Mouse (Mus musculus): Measurements from ENCODE around the gene Pip5k1c.

Pip5k1c gene

DNA sequence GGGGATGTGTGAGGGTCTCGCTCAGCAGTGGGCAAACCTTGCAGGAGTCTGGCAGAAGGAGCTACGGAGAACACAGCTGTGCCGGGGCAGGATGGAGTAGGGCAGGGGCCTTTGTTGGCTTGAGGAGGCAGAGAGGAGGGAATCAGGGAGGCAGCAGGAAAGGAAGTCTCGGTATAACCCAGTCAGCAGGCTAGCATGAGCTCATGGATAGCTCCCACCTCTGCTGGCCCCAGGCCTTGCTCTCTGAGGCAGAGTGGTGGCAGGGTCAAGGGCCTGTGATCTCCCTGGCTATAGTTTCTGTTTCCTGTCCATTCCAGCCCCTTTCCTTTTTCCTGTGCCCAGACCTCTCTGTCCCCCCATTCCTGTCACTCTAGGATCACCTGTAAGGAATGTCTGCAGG, 9.5 kb downstream of the Pip5k1c start:
- no peak for DNase-seq (ENCODE audit: low read depth, low spot score)

DNA sequence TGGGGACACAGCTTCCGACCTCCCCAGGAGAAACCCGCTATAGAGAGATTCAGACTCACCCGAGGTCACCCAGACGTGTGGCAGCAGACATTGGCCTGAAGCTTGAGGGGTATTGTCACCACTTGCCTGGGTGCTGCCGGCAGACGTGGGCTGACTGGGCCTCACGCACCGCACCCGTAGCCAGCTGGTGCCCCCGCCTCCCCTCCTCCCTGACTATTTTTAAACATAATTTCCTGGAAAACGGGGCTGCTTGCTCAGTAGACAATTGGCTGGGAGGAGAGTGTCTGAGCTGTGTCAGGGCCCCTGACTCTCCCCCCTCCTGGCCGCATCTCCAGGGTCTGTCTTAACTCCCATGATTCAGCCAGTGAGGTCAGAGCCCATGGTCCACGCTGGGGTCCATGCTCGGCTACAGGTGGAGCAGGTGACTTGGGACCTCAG, 10.0 kb downstream of the Pip5k1c start:
- DNase-seq (ENCODE audit: low read depth, low spot score) = no peak

DNA sequence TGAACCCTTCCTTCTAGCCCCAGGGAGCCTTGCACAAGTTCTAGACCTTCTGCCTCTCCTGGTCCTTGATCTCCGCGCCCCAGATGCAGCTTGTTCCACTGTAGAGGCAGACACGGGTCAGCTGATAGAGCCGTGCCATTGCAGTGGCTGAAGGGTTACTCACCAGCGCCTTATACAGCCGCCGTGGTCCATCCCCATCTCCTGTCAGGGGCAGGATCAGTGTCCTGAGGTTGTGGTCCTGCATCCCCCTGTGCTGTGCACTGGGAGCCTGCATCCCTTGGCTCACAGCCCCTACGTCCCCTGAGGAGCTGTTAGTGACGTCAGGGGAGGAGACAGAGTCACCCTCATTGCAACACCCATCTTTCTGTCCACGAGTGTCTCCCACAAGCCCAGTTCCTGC, 10.5 kb downstream of the Pip5k1c start:
- no peak for DNase-seq (ENCODE audit: low read depth, low spot score)

DNA sequence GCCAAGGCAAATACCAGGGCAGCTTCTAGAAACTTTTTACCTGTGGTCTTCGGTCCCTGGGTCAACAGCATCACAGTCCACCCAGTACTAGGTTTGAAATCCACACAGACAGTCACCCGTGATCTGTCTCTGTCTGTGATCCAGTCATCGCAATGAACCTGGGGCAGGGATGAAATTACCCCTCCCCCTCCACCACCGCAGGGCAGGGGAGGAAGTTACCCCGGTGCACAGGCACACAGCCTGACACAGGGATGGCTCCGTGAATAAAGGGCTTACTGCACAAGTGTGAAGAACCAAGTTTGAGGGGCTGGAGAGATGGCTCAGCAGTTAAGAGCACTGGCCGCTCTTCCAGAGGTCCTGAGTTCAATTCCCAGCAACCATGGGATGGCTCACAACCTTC, 11.0 kb downstream of the Pip5k1c start:
- peak; percentile 73 for DNase-seq (ENCODE audit: low read depth, low spot score)

DNA sequence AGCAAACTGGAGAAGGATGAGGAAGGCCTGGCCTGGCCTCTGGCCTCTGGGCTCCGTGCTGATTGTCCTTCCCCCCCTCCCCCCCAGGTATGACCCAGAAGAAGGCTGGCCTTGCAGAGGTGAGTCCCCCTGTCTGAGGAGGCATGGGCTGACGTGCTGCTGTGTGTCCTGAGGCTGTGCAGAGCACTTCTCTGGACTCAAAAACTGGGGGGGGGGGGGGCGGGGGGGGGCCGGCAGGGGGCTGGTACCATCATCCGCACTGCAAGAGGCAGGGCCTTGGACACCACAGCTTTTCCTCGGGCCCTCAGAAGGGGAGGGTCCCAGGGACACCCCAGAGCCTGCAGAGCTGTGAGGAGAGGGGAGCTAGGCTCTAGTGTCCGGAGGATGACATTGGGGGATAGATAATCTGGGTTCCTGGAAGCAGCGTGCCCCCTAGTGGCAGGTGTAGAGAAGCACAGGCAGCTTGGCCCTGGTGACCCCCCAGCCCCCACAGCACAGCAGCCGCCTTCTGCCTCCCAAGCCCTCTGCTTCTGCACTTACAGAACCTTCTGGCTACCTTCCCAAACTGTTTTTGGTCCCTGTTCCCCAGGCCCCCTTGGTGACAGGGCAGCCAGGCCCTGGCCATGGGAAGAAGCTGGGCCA, 12.0 kb downstream of the Pip5k1c start:
- DNase-seq (ENCODE audit: low read depth, low spot score) = peak; percentile 83

DNA sequence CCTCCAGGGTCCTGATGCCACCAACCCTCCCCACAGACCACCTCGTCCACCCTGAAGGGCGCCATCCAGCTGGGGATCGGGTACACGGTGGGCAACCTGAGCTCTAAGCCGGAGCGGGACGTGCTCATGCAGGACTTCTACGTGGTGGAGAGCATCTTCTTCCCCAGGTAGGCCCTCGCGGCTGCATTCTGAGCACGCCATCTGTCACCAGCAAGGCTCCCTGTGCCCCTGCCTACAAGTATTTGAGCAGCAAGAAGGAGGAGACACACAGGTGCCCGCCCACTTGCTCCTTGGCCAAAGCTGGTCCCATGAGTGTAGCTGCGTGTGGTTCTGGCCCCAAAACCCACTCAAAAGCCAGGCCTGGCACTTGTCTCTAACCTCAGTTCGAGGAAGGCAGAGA, 12.9 kb downstream of the Pip5k1c start:
- no peak for DNase-seq (ENCODE audit: low read depth, low spot score)

DNA sequence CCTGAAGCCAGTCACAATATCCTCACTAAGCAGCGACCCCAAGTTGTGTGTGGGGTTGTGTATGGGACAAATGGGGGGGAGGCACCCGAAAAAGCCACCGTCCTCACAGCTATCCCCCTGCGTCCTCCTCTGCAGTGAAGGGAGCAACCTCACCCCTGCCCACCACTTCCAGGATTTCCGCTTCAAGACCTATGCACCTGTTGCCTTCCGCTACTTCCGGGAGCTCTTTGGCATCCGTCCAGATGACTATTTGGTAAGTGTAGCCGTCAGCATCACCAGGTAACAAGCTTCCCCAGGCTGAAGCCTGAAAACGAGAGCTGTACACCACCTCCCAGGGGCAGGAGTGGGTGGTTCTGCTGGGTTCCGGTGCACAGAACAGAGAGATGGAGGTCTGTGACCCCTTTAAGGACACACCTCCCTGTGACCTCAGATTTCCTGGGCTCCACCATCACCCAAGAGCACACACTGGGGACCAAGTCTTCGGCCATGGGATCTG, 13.5 kb downstream of the Pip5k1c start:
- DNase-seq (ENCODE audit: low read depth, low spot score) = no peak

DNA sequence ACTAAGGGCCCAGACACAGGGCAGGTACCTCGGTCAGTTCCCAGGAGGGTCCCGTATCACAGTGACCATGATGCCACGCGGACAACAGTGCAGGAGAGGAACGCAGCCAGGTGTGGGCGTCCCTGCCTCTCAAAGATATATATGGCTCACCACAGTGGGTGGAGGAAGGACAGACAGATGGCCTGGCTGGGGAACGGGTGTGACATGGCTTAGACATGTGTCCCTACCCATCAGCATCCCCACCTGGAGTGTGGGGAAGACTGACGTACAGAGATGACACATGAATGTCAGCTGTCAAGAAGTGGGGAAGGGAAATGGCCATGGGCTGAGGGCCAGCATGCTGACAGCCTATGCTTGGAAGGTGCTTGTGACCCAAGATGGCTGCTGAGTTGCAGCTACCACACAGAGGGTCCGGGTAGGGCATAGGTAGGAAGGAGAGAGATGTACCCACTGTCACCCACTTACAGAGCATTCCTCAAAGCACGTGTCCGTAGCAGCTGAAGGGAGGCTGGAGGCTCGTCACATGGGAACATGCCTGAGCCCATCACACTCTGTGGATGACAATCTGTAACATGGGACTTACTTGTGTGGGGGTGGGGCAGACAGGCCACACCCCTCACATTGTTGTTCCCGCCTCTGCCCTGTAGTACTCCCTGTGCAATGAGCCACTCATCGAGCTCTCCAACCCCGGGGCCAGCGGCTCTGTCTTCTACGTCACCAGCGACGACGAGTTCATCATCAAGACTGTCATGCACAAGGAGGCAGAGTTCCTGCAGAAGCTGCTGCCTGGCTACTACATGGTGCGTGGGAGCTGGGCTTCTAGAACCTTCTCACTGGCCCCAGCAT, 14.3 kb downstream of the Pip5k1c start:
- no peak for DNase-seq (ENCODE audit: low read depth, low spot score)

DNA sequence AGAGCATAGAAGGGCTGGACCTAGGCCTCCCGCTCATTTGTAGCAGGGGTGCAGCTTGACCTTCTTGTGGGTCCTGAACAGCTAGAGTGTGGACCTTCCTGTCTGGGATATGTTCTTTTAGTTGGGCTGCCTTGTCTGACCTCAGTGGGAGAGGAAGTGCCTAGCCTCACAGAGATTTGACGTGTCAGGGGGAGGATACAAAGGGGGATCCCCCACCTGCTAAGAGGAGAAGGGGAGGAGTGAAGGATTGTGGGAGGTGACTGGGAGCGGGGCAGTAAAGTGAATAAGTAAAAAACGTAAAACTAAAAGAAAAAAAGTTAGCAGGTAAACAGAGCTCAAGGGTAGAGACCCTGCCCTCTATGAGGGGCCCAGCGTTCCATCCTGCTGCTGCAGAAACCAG, 16.8 kb downstream of the Pip5k1c start:
- DNase-seq (ENCODE audit: low read depth, low spot score) = peak; percentile 73

DNA sequence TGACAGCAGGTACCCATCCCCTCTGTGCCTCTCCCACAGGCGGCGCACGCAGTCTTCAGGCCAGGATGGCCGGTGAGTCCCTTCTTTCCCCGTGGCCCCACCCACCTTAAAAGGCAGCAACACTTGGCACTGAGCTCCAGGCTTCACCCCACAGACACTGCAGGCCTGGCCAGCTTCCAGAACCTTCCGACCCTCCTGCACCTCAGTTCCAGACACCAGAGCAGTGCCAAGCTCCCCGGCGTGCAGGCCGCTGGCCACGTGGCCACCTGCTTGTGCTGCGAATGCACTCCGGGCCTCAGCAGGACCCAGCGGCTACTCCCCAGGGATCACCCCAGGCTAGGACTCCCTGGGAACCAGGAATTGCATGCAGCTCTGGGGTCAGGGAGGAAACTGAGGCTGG, 20.8 kb downstream of the Pip5k1c start:
- DNase-seq (ENCODE audit: low read depth, low spot score) = no peak

DNA sequence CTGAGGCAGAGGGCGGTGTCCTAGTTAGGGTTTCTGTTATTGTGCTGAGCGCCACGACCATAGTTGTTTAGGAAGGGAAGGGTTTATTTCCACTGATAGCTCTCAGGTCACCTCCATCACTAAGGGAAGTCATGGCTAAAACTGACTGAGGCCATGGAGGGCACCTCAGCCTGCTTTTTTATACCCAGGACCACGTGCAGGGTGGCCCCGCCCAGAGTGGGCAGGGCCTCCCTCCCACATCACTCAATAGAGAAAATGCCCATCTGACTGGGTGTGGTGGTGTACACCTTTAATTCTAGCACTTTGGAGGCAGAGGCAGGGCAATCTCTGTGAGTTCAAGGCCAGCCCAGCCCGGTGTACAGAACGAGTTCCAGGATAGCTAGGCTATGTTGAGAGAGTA, 21.4 kb downstream of the Pip5k1c start:
- no peak for DNase-seq (ENCODE audit: low read depth, low spot score)

DNA sequence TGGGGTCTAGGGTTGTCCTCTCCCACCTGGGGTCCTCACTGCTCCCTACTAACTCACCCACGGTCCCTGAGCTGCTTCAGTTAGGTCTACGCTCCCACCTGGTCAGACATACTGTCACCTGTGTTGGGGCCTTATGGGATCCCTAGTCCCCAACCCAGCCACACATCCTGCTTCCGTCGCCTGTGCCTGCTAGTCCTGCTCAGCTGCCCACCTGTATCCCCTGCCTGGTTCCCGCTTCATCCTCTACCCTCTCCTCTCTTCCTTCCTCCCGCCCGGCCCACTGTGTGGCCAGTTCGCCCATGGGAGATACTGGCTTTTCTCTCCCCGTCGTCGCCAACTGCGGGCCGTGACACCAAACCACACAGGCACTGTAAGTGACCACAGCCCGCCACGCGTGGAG, 22.8 kb downstream of the Pip5k1c start:
- no peak for DNase-seq (ENCODE audit: low read depth, low spot score)

DNA sequence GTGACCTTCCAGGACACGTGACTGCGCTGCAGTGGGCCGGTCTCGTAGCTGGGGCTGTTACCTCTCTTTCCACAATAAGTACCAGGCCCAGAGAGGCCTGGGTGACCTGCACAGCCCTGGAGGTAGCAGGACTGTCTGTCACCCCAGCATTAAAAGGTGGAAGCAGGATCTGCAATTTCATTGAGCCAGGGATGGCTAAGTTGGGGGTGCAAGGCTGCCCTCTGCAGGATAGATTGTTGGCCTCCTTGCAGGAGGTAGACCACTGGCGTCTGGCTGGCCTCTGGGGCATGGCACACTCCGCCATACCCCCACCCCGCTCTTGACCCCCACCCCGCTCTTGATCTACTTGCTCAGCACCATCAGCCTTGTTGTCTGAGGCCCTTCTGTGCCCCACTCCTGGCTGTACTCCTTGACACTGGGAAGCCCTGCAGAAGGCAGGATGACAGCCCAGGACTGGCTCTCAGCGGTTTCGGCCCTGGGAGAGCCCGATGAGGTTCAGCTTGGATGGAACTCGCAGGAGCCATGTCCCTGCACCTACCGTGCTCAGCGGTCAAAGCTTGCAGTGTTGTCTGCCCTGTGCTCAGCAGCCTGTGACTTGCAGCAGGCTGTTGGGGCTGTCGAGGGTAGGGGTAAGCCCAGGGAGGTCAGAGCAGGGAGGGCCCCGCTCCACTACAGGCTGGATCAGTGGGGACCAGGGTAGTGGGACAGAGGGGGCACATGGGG, 23.7 kb downstream of the Pip5k1c start:
- DNase-seq (ENCODE audit: low read depth, low spot score) = peak; percentile 57

DNA sequence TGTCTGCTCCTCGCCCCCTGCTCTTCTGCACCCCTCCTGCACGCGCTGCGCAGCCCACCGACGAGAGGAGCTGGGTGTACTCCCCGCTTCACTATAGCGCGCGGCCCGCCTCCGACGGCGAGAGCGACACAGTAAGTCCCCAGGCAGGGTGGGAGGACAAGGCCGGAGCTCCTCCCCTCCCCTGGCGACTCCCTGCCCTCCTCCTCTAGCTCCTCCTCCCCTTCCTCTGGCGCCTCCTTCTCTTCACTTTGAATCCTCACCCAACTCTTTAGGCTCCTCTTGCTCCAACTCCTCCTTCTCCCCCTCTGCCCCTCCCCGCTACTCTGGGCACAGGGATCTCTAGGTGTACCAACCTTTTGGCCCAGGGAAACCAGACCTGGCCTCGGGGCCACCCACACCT, 24.5 kb downstream of the Pip5k1c start:
- peak; percentile 53 for DNase-seq (ENCODE audit: low read depth, low spot score)

DNA sequence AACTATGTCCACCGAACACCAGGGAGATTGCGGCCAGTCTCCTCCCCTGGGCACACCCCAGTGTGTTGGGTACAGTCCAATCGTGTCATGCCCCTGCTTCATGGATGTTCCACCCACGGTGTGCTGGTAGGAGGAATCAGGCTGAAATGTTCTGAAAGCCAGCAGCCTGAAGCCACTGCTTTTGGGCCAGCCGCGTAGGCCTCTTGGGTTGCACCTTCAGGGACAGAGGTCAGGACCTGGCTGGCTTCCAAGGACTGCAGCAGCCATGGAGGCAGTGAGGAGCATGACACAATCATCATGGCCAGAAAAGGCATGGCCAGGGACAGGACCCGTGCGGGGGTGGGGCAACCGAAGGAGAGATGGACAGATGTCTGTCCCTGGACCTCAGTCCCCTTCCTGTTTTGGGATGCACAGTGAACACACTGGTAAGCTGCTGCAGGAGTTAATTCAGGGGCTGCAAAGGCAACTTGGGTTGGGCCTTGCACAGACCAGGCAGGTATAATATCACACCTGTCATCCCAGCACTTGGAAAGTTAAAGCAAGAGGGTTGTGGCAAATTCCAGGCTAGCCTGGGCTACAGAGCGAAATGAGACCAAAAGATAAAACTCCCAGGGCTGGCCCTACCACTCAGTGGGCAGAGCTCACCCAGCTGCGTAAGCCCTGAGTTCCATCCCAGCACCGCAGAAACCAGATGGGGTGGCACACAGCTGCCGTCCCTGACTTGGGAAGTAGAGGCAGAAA, 26.0 kb downstream of the Pip5k1c start:
- no peak for DNase-seq (ENCODE audit: low read depth, low spot score)

DNA sequence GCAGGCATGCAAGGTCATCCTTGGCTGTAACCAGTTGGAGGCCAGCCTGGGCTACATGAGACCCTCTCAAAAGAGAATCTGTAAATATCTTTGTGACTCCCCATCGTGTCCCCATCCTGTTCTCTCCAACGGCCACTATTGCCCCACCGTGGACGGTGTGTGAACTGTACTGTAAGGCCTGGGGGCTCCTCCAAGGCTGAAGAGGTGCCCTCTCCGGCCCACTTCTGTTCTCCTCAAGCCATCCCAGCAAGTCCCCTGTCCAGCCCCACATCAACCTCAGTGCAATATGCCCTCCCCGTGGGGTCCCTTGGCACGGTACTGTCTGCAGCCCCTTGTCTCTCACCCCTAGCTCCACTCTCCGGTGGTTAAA, 26.6 kb downstream of the Pip5k1c start:
- DNase-seq (ENCODE audit: low read depth, low spot score) = peak; percentile 43

DNA sequence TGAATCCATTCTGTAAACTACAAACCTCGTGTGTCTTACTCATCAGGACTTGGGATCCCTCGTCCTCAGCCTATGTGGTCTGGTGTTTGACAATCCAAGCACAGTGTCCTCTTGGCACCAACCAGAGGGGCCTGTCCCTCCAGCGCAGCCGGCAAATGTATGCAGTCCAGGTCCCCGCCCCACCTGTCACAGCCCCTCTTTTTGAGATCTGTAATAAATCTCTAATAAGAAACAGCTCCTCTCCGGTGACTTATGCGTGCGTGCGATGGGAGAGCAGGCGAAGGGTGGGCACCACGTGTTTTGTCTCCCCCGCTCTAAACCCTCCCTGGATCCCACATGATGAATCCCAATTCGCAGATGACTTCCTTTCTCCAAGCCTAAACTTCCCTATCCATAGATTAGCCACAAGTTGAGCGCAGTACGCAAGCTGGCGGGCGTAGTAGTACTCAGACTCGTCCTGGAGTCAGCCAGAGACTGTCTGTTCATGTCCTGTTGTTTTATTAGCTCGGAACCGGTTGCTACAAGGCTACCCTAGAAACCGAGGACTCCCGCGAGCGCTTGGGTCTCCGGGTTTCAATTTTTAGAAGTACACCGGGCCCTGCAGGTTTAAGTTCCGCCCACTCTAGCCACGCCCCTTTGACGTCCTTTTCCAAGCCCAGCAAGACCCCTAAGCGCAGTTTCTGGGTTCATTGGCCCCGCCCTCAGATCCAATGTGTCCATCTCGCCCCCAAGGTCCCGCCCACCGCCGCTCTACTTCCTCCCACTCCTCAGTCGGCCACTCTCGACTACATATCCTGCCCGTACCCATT, 27.2 kb downstream of the Pip5k1c start:
- no peak for DNase-seq (ENCODE audit: low read depth, low spot score)

DNA sequence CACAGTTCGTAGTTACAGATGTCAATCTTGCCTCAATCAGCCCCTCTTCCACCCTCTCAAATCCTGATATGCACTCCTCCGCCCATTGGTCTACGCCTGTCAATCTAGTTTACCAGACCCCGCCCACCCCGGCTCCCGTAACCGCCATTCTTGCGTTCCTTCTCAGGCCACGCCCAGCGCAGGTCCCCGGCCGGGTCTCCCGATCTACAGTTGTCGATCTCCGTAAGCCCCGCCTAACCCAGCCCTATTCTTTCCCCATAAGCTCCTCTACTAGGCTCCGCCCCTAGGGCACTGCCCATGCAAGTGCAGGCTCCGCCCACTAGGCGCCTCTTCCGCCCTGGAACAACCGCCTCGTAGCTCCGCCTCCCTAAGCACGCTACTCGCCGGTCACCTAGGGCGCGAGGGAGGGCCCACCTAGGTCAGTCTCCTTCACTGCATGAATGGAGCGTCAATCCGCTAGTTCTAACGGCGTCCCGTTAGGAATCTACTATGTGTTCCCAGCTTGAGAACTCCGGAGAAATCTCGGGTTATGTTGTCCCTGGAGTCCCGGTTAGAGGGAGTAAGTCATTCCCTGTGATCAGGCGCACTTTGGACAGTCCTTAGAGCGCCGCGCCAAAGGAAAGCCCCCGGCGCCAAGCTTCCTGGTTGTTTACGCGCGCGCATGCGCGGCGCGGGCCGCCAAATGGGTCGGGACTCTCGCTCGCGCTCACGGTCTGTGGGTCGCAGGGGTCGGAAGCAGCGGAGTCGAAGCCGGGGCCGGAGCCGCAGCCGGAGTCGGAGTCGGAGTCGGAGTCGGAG, 28.0 kb downstream of the Pip5k1c start, which contains the start of gene Cactin:
Cactin (plus strand) TSS at position 554 of the 798 bp plus-strand sequence.
- DNase-seq (ENCODE audit: low read depth, low spot score) = peak; percentile 100

DNA sequence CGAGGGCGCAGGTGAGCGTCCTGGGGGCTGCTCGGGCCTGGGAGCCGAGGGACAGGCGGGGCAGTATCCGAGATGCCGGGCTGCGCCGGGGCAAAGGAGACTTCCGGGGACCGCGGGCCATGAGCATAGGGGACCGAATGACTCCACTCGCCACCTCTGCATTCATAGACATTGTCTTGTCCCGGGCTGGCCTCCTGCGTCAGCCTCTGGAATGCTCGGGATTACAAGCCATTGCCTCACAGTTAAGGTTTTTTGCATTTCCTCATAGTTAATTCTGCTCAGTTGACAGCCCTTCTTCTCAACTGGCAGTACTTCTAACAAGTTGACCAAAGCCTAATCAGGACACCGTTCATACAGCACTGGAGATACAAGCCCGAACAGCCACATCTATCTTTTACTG, 28.7 kb downstream of the Pip5k1c start:
- no peak for DNase-seq (ENCODE audit: low read depth, low spot score)

DNA sequence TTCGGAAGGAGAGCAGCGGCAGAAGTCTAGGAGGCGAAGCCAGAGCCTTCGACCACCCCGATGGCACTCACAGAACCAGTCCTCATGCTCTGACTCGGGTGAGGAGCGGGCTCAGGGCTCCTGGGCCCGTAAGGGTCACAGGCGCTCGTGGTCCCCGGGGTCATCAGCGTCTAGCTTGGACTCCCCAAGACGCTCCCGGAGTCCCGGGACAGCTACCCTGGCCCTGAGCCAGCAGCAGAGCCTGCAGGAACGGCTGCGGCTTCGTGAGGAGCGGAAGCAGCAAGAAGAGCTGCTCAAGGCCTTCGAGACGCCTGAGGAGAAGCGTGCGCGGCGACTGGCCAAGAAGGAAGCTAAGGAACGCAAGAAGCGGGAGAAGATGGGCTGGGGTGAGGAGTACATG, 29.7 kb downstream of the Pip5k1c start:
- no peak for DNase-seq (ENCODE audit: low read depth, low spot score)
